Mouse (Mus musculus) neural tube, embryonic 11.5 days (tissue): ENCODE results near the gene Srprb. TPM values are rescaled to one million over a fixed set of nuclear protein-coding genes. Genes with fewer than 3 reads are reported as not detected.

Experiments
- ATAC-seq: fragments of 200-750 bp; cut with Nextera tagmentation; 2 replicates; pipeline ENCODE4 v1.8.0; 2017; ENCODE audit warnings: moderate number of reproducible peaks, mild to moderate bottlenecking, moderate TSS enrichment, moderate library complexity; ENCODE audit not compliant: insufficient read depth, low FRiP score, low TSS enrichment
- DNase-seq: peaks from one replicate; pipeline ENCODE4 v3.0.0-alpha.2; 2015; ENCODE audit warnings: low spot score
- H3K27ac ChIP-seq: fragments of 300-500 bp; sonication (generic); 2 replicates; pipeline ENCODE4 v1.5.1; 2014; ENCODE audit warnings: low read depth, mild to moderate bottlenecking, low read length
- H3K27me3 ChIP-seq: fragments of 300-500 bp; sonication (generic); 2 replicates; pipeline ENCODE4 v1.6.1; 2014; ENCODE audit warnings: mild to moderate bottlenecking, low read length, mixed read lengths; ENCODE audit not compliant: control insufficient read depth, insufficient read depth
- H3K36me3 ChIP-seq: fragments of 300-500 bp; sonication (generic); 2 replicates; pipeline ENCODE4 v1.6.1; 2014; ENCODE audit warnings: mild to moderate bottlenecking, low read length, moderate library complexity, mixed read lengths; ENCODE audit not compliant: control insufficient read depth, insufficient read depth
- H3K4me1 ChIP-seq: fragments of 300-500 bp; sonication (generic); 2 replicates; pipeline ENCODE4 v1.6.1; 2014; ENCODE audit warnings: low read length, mixed read lengths; ENCODE audit not compliant: control insufficient read depth, insufficient read depth
- H3K4me2 ChIP-seq: fragments of 300-500 bp; sonication (generic); 2 replicates; pipeline ENCODE4 v1.6.1; 2014; ENCODE audit warnings: low read depth, mild to moderate bottlenecking, moderate library complexity
- H3K4me3 ChIP-seq: fragments of 300-500 bp; sonication (generic); 2 replicates; pipeline ENCODE4 v1.5.1; 2014; ENCODE audit warnings: low read depth, low read length
- H3K9ac ChIP-seq: fragments of 300-500 bp; sonication (generic); 2 replicates; pipeline ENCODE4 v1.6.1; 2014; ENCODE audit warnings: mild to moderate bottlenecking, low read length
- H3K9me3 ChIP-seq: fragments of 300-500 bp; sonication (generic); 2 replicates; pipeline ENCODE4 v1.6.1; 2016; ENCODE audit warnings: low read length; ENCODE audit not compliant: control insufficient read depth
- WGBS: fragments of 180-500 bp; shearing (Covaris S2); extraction: QIAGEN DNeasy Blood & Tissue Kit; methylation state at CpG from one replicate; pipeline ENCODE4 v1.1.7; 2014; 5-methylcytosine and 5-hydroxymethylcytosine counted together
- polyA plus RNA-seq: library from polyadenylated mRNA; unstranded; fragments of >200 nt; fragmentation: Nextera tagmentation; extraction: Ambion mirVana; gene quantifications from 2 replicates; pipeline ENCODE4 v1.2.1, GENCODE M21; 2014

Srprb gene
- polyA plus RNA-seq, result 64.5 and 71.8 TPM in 2 replicates

DNA sequence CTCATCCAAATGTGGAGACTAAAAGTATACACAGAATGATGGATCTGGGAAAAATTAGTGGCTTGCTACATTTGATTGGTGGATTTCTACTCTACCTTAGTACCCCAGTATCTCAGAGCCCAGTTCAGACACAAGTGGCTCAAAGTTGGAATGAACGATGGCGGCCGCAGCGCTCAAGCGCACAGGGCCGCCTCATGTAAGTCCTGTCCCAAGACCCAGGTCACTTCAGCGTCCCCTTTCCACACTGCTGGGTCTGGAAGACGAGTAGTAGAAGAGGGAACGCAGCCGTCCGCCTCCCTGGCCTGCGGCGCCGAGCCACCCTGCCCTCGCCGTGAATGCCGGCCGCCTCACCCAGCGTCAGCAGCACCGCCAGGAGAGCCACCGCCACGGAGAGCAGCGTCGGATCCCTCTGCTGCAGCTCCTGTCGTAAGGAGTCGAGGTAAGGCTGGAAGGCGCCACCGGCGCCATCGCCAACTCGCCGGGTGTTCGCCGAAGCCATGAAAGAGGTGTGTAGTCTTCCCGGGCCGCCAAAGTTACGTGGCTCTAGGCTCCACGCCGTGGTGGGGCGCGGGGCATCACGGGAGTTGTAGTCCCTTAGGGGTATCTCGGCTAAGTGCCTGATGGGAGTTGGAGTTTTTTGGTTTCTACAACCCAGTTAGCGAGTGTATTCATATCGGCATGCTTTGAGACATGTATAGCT lies at the start of gene Srprb:
Srprb (minus strand) TSS at position 577 of the 700 bp plus-strand sequence.
- no peaks in the 10 kb centered on the region for H3K27me3 ChIP-seq
- peak within 1 kb of the TSS; percentile 44 for H3K4me2 ChIP-seq
- peak within 1 kb of the TSS; percentile 65 for H3K9ac ChIP-seq
- peak within 1 kb of the TSS; percentile 15; the same call in 1 of the 2 replicates for H3K27ac ChIP-seq
- peaks cover 8% of the 10 kb centered on the region for H3K36me3 ChIP-seq
- no peaks in the 10 kb centered on the region; the same call in 1 of the 2 replicates for H3K4me1 ChIP-seq
- peak; percentile 98 for ATAC-seq
- DNase-seq, result peak; percentile 93
- peak within 1 kb of the TSS; percentile 56 for H3K4me3 ChIP-seq
- WGBS, result under 1% methylated on average over 45 of the region's 45 CpGs
- no peaks in the 10 kb centered on the region for H3K9me3 ChIP-seq

DNA sequence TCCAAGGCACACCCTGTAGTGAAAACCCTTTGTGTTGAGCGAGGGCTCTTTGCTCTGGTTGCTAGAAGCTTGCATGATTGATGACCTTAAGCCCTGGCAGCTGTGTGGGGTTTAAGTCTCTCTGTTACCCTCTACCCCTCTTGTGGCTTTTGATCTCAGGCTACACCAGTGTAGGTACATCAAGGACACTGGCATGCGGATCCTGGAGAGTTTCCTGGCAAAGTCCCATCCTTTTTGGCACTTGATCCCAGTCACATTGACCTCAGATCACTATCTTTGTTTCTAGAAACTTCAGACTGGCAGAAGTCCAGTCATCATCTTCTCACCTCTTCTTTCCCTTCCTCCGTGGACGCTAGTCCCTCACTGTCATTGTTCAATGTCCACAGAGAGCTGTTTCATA lies 46.7 kb upstream of the Srprb start:
- ATAC-seq (no peak), DNase-seq (no peak)
- no peaks in the 10 kb centered on the region for H3K4me1 ChIP-seq
- WGBS, result 60% methylated on average over 4 of the region's 4 CpGs
- H3K4me2 ChIP-seq, result no peak overlapping the region
- H3K9me3 ChIP-seq, result no peaks in the 10 kb centered on the region
- H3K27me3 ChIP-seq, result no peaks in the 10 kb centered on the region
- no peak overlapping the region for H3K27ac ChIP-seq
- H3K36me3 ChIP-seq, result no peaks in the 10 kb centered on the region
- no peak overlapping the region for H3K9ac ChIP-seq
- no peak overlapping the region for H3K4me3 ChIP-seq

DNA sequence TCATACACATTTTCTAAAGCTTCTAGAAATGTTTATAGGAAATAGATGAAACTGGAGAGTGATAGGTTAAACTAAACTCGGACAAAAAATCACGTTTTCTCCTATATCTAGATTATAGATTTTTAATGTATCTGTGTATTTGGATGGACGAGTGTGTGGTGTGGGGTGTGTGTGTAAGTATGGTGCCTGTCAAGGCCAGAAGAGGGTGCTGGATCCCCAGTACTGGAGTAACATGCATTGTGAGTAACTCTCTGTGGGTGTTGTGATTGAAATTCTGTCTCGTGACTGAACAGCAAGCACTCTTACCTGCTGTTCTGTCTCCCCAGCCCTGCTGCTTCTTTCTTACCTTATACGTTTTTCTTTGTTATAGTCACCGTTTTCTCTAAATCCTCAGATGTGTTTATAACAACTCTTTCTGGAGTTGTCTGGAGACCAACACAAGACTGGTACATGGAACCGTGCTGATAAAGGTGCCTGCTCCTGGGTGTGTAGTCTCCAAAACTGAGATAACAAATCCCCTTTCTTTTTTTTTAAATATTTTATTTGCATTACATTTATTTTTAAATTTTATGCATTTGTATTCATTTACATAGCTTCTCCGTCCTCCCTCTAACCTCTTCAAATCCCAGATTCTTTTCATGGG lies 44.7 kb upstream of the Srprb start:
- ATAC-seq, result no peak
- H3K27ac ChIP-seq, result no peak overlapping the region
- H3K36me3 ChIP-seq, result no peaks in the 10 kb centered on the region
- H3K9me3 ChIP-seq, result no peaks in the 10 kb centered on the region
- no peak overlapping the region for H3K4me3 ChIP-seq
- H3K4me2 ChIP-seq, result no peak overlapping the region
- no peak for DNase-seq
- WGBS, result 88% methylated on average over 8 of the region's 8 CpGs
- H3K9ac ChIP-seq, result no peak overlapping the region
- H3K4me1 ChIP-seq, result no peaks in the 10 kb centered on the region
- H3K27me3 ChIP-seq, result no peaks in the 10 kb centered on the region

DNA sequence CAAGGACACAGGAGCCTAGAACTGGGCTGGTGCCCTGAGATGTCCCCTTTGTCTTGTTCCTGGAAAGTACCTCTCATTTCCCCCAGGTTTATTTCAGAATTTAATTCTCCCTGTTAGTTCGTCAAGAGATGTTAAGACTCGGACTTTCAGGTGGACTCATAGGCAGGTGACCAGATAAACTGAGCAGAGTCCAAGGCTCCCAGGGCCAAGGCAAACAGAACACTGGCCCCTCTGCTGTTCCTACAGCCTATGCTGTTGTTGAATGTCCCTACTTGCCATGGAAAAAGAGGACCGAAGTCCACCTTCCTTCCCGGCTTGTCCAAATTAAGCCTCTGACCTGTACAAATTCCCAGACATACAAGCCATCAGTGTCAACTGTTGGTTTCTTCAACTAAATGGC lies 41.7 kb upstream of the Srprb start:
- DNase-seq (no peak), ATAC-seq (no peak)
- Histone ChIP-seq H3K9ac (no peak overlapping the region), H3K27ac (no peak overlapping the region), H3K9me3 (no peaks in the 10 kb centered on the region), H3K36me3 (no peaks in the 10 kb centered on the region), H3K4me3 (no peak overlapping the region), H3K4me1 (no peaks in the 10 kb centered on the region), H3K27me3 (no peaks in the 10 kb centered on the region), H3K4me2 (no peak overlapping the region)
- WGBS, result 93% methylated on average over 4 of the region's 4 CpGs

DNA sequence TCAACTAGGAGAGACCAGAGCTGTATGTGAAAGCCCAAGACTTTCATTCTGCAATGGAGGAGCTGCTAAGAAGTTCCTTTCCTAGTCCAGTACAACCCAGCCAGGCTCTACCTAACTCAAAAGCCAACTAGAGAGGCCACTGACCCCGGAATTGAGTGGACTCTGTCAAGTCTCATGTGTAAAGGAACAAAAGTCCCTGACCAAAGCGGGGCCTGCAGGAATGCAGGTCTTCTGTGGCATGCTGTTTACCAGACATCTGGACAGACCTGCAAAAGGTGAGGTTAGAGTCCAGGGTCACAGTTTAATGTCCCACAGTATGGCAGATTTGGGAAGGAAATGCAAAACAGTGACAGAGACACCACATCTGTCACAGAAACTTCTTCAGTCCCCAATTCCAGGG lies 39.3 kb upstream of the Srprb start:
- no peaks in the 10 kb centered on the region for H3K36me3 ChIP-seq
- WGBS, result 89% methylated on average over 2 of the region's 2 CpGs

DNA sequence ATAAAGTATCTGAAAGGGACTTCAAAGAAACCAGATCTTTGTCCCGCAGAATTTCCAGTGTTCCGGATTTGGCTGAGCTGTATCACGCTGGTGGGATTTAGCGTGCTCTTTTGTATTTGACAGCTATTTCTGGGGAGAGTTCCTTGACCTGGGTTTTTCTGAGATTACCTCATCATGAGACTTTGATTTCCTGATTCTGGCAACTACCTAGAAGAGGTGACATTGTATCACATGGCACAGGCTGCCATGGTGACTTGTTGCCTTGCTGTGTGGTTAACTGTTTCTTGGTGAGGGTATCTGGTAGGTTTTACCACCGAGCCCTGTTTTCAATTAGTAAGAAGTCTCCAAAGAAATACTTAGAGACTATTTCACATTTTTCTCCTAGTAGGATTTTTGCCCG lies 37.5 kb upstream of the Srprb start:
- Histone ChIP-seq H3K4me2 (no peak overlapping the region), H3K27me3 (no peaks in the 10 kb centered on the region), H3K9me3 (no peaks in the 10 kb centered on the region), H3K27ac (no peak overlapping the region), H3K4me3 (no peak overlapping the region), H3K36me3 (no peaks in the 10 kb centered on the region), H3K4me1 (no peaks in the 10 kb centered on the region), H3K9ac (no peak overlapping the region)
- 91% methylated on average over 6 of the region's 6 CpGs for WGBS
- DNase-seq, result no peak
- no peak for ATAC-seq

More for the DNA sequence above, 39.3 kb upstream of the Srprb start:
- Histone ChIP-seq H3K9ac (no peak overlapping the region), H3K9me3 (no peaks in the 10 kb centered on the region), H3K27me3 (no peaks in the 10 kb centered on the region), H3K4me1 (no peaks in the 10 kb centered on the region), H3K4me3 (no peak overlapping the region), H3K4me2 (no peak overlapping the region), H3K27ac (no peak overlapping the region)
- no peak for DNase-seq
- ATAC-seq, result no peak

DNA sequence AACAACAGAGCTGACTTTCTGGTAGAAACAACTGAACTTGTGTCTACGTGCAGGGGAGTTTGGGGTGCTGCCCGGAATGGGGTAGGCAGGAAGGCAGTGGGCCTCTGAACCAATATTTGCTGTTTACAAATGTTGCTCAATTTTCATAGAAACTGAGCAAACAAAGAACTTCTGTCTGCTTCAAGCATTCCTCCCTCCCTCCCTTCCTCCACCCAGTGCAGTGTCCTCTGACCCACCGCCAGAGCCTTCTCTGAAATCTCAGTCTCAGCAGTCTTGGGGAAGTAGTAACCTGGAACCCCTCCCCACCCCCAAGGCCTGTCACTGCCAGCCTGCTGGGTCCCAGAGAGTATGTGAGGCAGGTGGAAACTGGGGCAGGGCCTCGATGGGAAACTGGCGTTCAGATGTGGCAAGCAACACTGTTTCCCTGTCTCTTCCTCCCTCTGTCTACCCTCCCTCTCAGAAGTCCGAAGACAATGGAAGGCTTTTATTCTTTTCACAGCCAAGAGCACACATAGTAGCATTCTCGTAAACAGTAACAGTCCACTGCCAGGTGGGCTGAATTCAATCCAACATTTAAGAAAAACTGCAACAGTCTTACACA lies 32.7 kb upstream of the Srprb start:
- 65% methylated on average over 7 of the region's 7 CpGs for WGBS
- H3K9ac ChIP-seq, result no peak overlapping the region
- no peak for ATAC-seq
- no peak overlapping the region for H3K4me2 ChIP-seq
- H3K27ac ChIP-seq, result no peak overlapping the region
- no peak for DNase-seq
- H3K9me3 ChIP-seq, result no peaks in the 10 kb centered on the region
- H3K4me1 ChIP-seq, result no peaks in the 10 kb centered on the region
- no peaks in the 10 kb centered on the region for H3K27me3 ChIP-seq
- H3K4me3 ChIP-seq, result no peak overlapping the region
- H3K36me3 ChIP-seq, result no peaks in the 10 kb centered on the region

DNA sequence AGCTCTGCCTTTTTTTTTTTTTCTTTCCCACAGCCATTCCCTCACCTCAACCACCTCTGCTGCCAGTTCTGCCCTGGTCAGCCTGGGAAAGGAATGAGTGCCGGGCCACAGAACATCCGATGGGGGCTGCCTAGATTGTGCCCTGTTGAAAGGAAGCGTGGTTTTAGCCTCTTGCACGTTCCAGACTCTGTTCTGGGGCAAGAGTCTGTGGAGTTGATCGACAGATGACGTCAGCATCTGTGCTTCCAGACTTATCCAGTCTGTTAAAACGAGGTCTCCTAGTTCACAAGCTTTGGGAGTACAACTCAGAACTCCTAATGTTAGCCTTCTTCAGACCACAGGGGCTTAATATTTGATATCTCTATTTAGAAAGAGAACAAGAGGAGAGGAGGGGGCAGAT lies 32.1 kb upstream of the Srprb start:
- Histone ChIP-seq H3K9ac (no peak overlapping the region), H3K4me3 (no peak overlapping the region), H3K27ac (no peak overlapping the region), H3K4me2 (no peak overlapping the region), H3K9me3 (no peaks in the 10 kb centered on the region), H3K4me1 (no peaks in the 10 kb centered on the region), H3K36me3 (no peaks in the 10 kb centered on the region), H3K27me3 (no peaks in the 10 kb centered on the region)
- no peak for DNase-seq
- no peak for ATAC-seq
- WGBS, result 85% methylated on average over 7 of the region's 7 CpGs

DNA sequence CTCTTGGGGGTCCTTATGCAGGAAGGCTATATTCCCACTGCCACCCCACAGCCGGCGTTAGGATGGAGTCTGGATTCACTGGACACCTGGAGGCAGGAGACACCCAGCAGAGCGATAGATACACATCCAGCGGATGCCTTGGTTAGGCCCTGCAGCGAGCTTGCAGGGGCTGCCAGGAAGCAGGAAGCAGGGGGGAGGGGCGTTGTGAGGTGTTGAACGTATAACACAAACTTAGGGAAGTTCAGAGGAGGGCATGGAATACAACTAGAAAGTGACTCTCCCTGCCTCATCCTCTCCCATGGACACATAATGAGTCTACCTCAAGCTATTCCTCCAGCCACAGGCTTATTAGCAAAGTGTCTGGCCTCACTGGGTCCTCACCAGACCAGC lies 31.1 kb upstream of the Srprb start:
- WGBS, result 62% methylated on average over 7 of the region's 7 CpGs
- Histone ChIP-seq H3K9me3 (no peaks in the 10 kb centered on the region), H3K27ac (no peak overlapping the region), H3K4me1 (no peaks in the 10 kb centered on the region), H3K36me3 (no peaks in the 10 kb centered on the region), H3K4me2 (no peak overlapping the region), H3K4me3 (no peak overlapping the region), H3K9ac (no peak overlapping the region), H3K27me3 (no peaks in the 10 kb centered on the region)
- ATAC-seq (no peak), DNase-seq (no peak)
